Mouse (Mus musculus) liver, postnatal 0 days (tissue): ENCODE measurements at regions not wholly inside any gene's neighbourhood (a gene's known extent, or its start where the extent isn't known, plus 50 kb on each side); places are given as distances from the start of the nearest gene placed in this dataset.

Experiments used
- ATAC-seq: fragments of 200-750 bp; cut with Nextera tagmentation; 2 replicates; pipeline ENCODE4 v1.8.0; 2017; ENCODE audit warnings: mild to moderate bottlenecking, moderate library complexity
- DNase-seq: peaks from one replicate; pipeline ENCODE4 v3.0.0-alpha.2; 2016
- H3K27ac ChIP-seq: fragments of 300-500 bp; sonication (generic); 2 replicates; pipeline ENCODE4 v1.5.1; 2014; ENCODE audit warnings: antibody characterized with exemption, moderate library complexity, mild to moderate bottlenecking, low read depth
- H3K27me3 ChIP-seq: fragments of 300-500 bp; sonication (generic); 2 replicates; pipeline ENCODE4 v1.6.1; 2014; ENCODE audit warnings: low read length, control low read depth, mixed read lengths; ENCODE audit not compliant: insufficient read depth
- H3K36me3 ChIP-seq: fragments of 300-500 bp; sonication (generic); replicated peaks from 2 replicates; pipeline ENCODE4 v1.6.1; 2014; ENCODE audit warnings: mild to moderate bottlenecking, control low read depth, low read length, moderate library complexity, mixed read lengths; ENCODE audit not compliant: insufficient read depth
- H3K4me1 ChIP-seq: fragments of 300-500 bp; sonication (generic); 2 replicates; pipeline ENCODE4 v1.6.1; 2014; ENCODE audit warnings: antibody characterized with exemption, mild to moderate bottlenecking, control low read depth; ENCODE audit not compliant: insufficient read depth
- H3K4me2 ChIP-seq: fragments of 300-500 bp; sonication (generic); 2 replicates; pipeline ENCODE4 v1.6.1; 2014; ENCODE audit warnings: low read depth, mild to moderate bottlenecking, low read length, moderate library complexity, mixed read lengths
- H3K4me3 ChIP-seq: fragments of 300-500 bp; sonication (generic); 2 replicates; pipeline ENCODE4 v1.5.1; 2014; ENCODE audit warnings: low read depth, low read length
- H3K9ac ChIP-seq: fragments of 300-500 bp; sonication (generic); replicated peaks from 2 replicates; pipeline ENCODE4 v1.6.1; 2014; ENCODE audit warnings: mild to moderate bottlenecking, moderate library complexity
- H3K9me3 ChIP-seq: fragments of 300-500 bp; sonication (generic); 2 replicates; pipeline ENCODE4 v1.6.1; 2016; ENCODE audit warnings: mild to moderate bottlenecking, control low read depth, low read length, mixed read lengths
- CTCF ChIP-seq: sonication (generic); IDR thresholded peaks from 2 replicates; pipeline ENCODE4 v1.5.1; 2016; ENCODE audit warnings: antibody characterized with exemption, low read depth
- EP300 ChIP-seq: IDR thresholded peaks from 2 replicates; pipeline ENCODE4 v1.6.1; 2016; ENCODE audit warnings: antibody characterized with exemption, low read depth, mild to moderate bottlenecking
- WGBS: fragments of 180-500 bp; shearing (Covaris S2); extraction: QIAGEN DNeasy Blood & Tissue Kit; methylation state at CpG from one replicate; pipeline ENCODE4 v1.1.7; 2014; ENCODE audit not compliant: insufficient replicate concordance; 5-methylcytosine and 5-hydroxymethylcytosine counted together

- no peaks in the 10 kb centered on the region for H3K27me3 ChIP-seq
- ATAC-seq (no peak), DNase-seq (no peak)
- no peak overlapping the region for H3K9ac ChIP-seq
- no peaks in the 10 kb centered on the region for H3K9me3 ChIP-seq
- TF ChIP-seq EP300, result no peak
- TF ChIP-seq CTCF, result no peak
- no peaks in the 10 kb centered on the region for H3K4me1 ChIP-seq
- no peak overlapping the region for H3K4me2 ChIP-seq
- no peak overlapping the region for H3K4me3 ChIP-seq
- no peaks in the 10 kb centered on the region for H3K36me3 ChIP-seq
- H3K27ac ChIP-seq, result no peak overlapping the region
Observed at GRCm38 (mm10) chr12:92405506-92405905, 556.5 kb upstream of the Sel1l start.

DNA sequence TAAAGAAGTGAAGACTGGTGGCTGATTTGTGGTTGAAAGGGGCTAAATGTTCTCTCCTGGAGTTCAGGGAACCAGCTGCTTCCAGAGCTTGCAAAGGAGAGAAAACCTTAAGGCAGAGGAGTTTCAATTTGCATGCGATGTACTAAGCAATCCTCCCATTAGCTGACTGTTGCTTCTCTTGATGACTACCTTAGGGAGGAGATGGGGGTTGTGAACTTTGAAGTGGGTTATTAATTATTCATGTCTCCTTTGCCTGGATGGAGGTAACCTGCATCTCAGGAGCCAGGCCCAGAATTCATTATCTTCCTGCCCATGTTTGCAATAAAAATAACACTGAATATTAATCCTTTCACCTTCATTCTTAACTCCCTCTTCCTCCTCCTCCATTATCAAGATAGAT, 552.0 kb upstream of the Sel1l start:
- no peak for ATAC-seq
- WGBS, result 52% methylated on average over 1 of the region's 1 CpGs
- H3K27ac ChIP-seq, result no peak overlapping the region
- no peak for DNase-seq
- H3K9ac ChIP-seq, result no peak overlapping the region
- TF ChIP-seq EP300 (no peak), CTCF (no peak)
- no peaks in the 10 kb centered on the region for H3K9me3 ChIP-seq
- no peaks in the 10 kb centered on the region for H3K27me3 ChIP-seq
- no peak overlapping the region for H3K4me3 ChIP-seq
- H3K36me3 ChIP-seq, result no peaks in the 10 kb centered on the region
- H3K4me2 ChIP-seq, result no peak overlapping the region
- H3K4me1 ChIP-seq, result no peaks in the 10 kb centered on the region

DNA sequence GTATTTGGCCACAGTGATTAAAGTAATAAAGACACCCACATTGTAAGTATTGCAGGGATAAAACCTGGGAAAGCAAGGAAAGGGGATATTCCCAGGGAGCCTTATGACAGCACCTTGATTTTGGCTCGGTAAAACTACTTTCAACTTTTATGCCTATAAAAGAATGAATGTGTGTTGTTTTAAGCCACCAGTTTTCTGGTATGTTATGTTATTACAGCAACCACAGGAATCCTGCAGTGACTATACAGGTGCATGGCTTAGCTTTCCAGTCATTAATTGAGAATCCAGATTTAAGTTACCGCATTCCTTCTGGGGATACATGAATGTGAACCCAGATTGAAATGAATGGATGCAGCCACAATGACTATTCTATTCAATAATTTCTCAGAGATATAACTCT, 537.2 kb upstream of the Sel1l start:
- DNase-seq (no peak), ATAC-seq (no peak)
- Histone ChIP-seq H3K9me3 (no peaks in the 10 kb centered on the region), H3K4me2 (no peak overlapping the region), H3K27me3 (no peaks in the 10 kb centered on the region), H3K27ac (no peak overlapping the region), H3K9ac (no peak overlapping the region), H3K4me1 (no peaks in the 10 kb centered on the region), H3K36me3 (no peaks in the 10 kb centered on the region), H3K4me3 (no peak overlapping the region)
- no peak for TF ChIP-seq CTCF
- TF ChIP-seq EP300, result no peak
- WGBS, result 88% methylated on average over 2 of the region's 2 CpGs

DNA sequence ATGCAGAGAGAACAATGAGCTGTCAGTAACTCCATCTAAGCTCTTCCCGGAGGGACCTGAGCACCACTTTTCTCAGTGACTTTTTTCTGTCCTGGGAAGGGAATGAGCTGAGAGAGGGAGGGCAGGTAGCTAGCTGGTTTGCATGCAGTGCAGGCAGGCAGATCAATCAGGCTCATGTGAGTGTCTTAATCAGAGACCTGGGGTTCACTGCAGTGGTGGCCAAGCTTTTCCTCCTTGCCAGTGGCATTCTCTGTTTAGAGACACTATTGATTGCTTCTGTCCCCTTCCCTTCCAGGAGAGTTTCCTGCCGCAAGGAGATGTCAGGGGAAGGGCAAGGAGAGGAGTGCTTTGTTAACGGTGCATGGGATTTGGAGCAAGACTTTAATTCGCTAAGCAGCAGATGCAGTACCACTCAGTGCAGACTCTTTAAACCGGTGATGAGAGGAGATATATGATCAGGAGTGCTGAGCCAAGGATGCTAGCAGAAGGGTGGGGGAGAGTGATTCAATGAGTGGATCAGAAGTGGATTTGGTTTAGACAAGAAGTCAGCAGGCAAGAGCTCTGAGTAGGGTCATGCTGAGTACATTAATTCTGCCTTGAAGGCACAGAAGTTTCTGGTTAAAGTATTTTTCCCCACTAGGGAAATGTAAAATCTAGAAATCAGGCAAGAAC, 535.4 kb upstream of the Sel1l start:
- H3K4me2 ChIP-seq, result no peak overlapping the region
- no peaks in the 10 kb centered on the region for H3K27me3 ChIP-seq
- TF ChIP-seq EP300, result no peak
- no peak for TF ChIP-seq CTCF
- ATAC-seq (no peak), DNase-seq (no peak)
- H3K36me3 ChIP-seq, result no peaks in the 10 kb centered on the region
- no peaks in the 10 kb centered on the region for H3K4me1 ChIP-seq
- H3K9me3 ChIP-seq, result no peaks in the 10 kb centered on the region
- H3K27ac ChIP-seq, result no peak overlapping the region
- no peak overlapping the region for H3K9ac ChIP-seq
- WGBS, result 24% methylated on average over 5 of the region's 5 CpGs
- H3K4me3 ChIP-seq, result no peak overlapping the region

- ATAC-seq (no peak), DNase-seq (no peak)
- Histone ChIP-seq H3K36me3 (no peaks in the 10 kb centered on the region), H3K9ac (no peak overlapping the region), H3K4me1 (no peaks in the 10 kb centered on the region), H3K4me3 (no peak overlapping the region), H3K9me3 (no peaks in the 10 kb centered on the region), H3K27me3 (no peaks in the 10 kb centered on the region), H3K27ac (no peak overlapping the region), H3K4me2 (no peak overlapping the region)
- TF ChIP-seq EP300, result no peak
- TF ChIP-seq CTCF, result no peak
- WGBS, result 54% methylated on average over 3 of the region's 3 CpGs
Observed at GRCm38 (mm10) chr12:92379130-92379529, 530.2 kb upstream of the Sel1l start.

DNA sequence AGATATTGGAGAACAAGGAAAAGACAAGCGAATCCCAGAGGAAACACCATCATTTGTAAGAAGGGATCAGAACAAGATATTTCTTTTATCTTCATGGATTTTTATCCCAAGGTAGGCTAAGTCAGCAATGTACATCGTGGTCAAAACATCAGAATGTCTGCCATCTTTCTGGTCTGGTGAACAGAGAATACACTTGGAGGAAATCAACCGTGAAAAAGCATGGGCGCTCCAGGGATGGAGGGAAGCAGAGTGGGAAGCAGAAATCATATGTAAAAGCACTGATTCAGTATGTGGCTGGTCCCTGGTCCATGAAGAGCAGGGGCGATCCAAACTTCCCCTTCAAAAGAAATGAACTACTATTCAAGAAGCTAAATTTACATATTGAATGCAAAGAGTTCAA, 517.0 kb upstream of the Sel1l start:
- Histone ChIP-seq H3K27me3 (no peaks in the 10 kb centered on the region), H3K27ac (no peak overlapping the region), H3K9ac (no peak overlapping the region), H3K4me2 (no peak overlapping the region), H3K9me3 (no peaks in the 10 kb centered on the region), H3K36me3 (no peaks in the 10 kb centered on the region), H3K4me3 (no peak overlapping the region), H3K4me1 (no peaks in the 10 kb centered on the region)
- DNase-seq, result no peak
- 70% methylated on average over 5 of the region's 5 CpGs for WGBS
- TF ChIP-seq CTCF (no peak), EP300 (no peak)
- no peak for ATAC-seq

DNA sequence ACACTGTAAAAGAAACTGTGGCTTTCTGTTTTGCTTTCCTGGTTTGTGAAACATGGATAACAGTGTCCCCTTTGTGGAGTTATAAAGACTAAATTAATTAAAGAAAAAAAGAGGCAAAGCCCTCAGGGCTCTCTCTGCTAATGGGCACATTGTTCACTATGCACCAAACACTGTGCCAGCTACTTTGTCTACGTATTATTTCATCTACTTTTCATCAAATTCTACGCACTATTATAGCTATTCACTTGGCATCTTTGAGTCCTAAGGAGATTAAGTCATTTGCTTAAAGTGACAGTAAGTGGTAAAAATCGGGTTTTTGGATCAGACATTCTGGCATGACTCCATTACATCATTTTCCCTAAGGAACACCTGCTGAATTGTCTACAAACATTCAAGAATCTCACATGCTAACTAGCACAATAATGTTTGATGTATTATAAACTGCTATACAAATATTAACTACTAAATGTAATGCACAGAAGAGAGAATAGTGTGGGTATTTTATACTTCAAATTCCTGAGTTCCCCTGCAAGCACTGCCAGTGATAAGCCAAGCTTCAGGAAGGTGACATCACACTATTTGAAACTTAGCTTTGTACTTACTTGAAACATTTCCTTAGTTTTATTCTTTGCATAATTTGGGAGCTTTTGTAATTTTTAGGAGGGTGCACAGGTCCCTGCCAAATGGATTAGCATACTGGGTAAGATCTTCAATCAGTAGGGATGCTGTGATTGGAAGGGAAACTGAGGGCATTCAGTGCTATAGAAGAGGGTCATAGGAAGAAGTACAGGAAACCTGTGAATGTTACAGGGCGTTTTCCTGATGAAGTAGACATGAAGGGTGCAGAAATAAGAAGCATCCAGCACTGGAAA, 504.7 kb upstream of the Sel1l start:
- H3K27ac ChIP-seq, result no peak overlapping the region
- ATAC-seq (no peak), DNase-seq (no peak)
- H3K4me2 ChIP-seq, result no peak overlapping the region
- H3K4me1 ChIP-seq, result no peaks in the 10 kb centered on the region
- TF ChIP-seq EP300 (no peak), CTCF (no peak)
- no peak overlapping the region for H3K4me3 ChIP-seq
- no peak overlapping the region for H3K9ac ChIP-seq
- no peaks in the 10 kb centered on the region for H3K36me3 ChIP-seq
- H3K9me3 ChIP-seq, result no peaks in the 10 kb centered on the region
- no peaks in the 10 kb centered on the region for H3K27me3 ChIP-seq
- 57% methylated on average over 4 of the region's 4 CpGs for WGBS
